Mouse (Mus musculus) liver, embryonic 14.5 days (tissue): ENCODE data around the gene Dlec1.

Source experiments
- CTCF ChIP-seq: IDR thresholded peaks from 2 replicates; pipeline ENCODE4 v1.5.1; 2016; ENCODE audit warnings: antibody characterized with exemption, low read depth, control low read depth
- EP300 ChIP-seq: IDR thresholded peaks from 2 replicates; pipeline ENCODE4 v1.6.1; 2016; ENCODE audit warnings: antibody characterized with exemption, low read depth

DNA sequence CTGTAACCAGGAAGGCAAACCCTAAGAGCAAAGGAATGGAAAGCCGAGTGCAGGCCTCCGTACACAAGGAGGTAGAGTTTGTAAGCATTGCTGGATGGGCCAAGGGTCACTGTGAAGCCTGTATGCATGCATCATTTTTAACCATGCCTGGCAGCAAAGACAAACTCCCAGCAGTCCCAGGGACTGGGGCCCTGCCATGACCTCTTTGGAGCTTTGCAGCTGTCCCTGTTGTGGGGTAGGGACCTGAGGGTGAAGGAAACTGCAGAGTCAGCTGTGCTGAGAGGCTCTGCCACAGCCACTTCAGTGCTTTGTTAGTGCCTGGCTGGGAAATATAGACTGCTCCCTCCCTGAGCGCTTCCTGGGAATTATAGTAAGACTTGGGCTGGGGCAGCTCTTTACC is 8.4 kb downstream of the Dlec1 start:
- TF ChIP-seq CTCF (no peak), EP300 (no peak)
